Comparison of ENCODE assay signal across 12 mouse cellular contexts in the genomic region with DNA sequence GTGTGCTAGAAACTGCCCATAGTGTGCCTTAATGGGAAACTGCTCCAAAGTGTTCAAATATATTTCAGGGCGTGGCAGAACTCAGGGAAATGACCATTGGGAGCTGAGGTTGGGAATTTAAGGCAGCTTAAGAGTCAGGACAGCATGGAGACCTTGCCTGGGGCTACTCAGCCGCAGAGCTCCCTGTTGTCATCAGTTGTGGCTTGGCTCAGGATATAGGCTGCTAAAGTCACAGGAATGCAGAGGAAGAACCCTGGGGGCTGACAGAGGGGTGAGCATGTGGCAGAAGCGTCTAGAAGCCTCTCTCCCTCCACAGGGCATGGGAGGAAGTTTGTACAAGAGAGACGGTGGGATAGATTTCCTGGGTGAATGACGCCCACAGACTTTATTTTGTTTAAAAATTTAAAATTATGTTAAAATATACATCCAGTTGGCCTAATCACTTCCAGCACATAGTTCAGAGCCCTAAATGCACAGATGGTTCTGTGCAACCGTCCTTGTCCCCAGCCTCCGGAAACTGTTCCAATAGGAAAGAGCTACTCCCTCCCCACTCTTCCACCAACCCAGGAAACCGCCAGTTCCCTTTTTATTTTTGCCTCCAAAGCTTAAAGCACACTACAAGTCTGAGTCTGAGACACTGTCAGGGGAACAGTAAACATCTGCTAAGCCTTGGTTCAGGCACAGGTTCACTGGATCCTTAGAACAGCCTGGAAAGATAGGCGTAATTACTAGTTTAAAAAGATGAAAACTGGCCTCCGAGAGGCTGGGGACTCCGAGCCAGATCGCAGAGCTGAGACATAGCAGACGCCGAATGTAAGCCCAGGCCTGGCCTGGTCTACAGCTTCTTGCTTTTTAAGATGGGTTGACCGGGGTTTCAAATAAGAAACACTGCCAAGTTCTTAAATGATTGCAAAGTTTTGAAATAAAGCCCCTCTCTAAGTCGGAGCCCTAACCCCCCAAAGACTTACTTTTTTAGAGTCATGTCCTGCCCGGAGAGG. TPM values are rescaled to one million over a fixed set of nuclear protein-coding genes. Genes with fewer than 3 reads are reported as not detected.
DNase-seq lines count a peak whose midpoint lies in the region; ATAC-seq lines count a peak whose summit lies in the region.
"Had no signal": no experiment of that assay in that cellular context is flagged by ENCODE, and none has a peak within 500 bp of the region (broad histone marks: within the 10 kb centered on the region; RNA-seq: fewer than 3 reads in every experiment).

No protein-coding gene starts in this region.

- no peak overlapping the region for H3K4me2 ChIP-seq in forebrain, embryonic 15.5 days (replicated peaks)
- H3K4me2 ChIP-seq in forebrain, embryonic 12.5 days, result no peak overlapping the region
- H3K4me2 ChIP-seq in limb, embryonic 12.5 days, result no peak overlapping the region
- H3K4me2 ChIP-seq in limb, embryonic 15.5 days, result no peak overlapping the region
- H3K4me2 ChIP-seq: heart, embryonic 15.5 days had no signal

- ATAC-seq in forebrain, embryonic 15.5 days (replicated peaks), result 0 out of 2 replicates have a peak, but pooled peaks have one; percentile 29
- ATAC-seq in forebrain, embryonic 12.5 days (ENCODE audit: low FRiP score), result no peak
- no peak for ATAC-seq in limb, embryonic 12.5 days (ENCODE audit: insufficient number of reproducible peaks, insufficient read depth, low FRiP score, low TSS enrichment, low read depth)
- 0 out of 2 replicates have a peak, but pooled peaks have one; percentile 46 for ATAC-seq in common myeloid progenitor, adult 5-6 weeks (replicated peaks; ENCODE audit: low read depth, poor library complexity, severe bottlenecking)
- 0 out of 2 replicates have a peak, but pooled peaks have one; percentile 28 for ATAC-seq in limb, embryonic 15.5 days (ENCODE audit: insufficient number of reproducible peaks, low FRiP score, low TSS enrichment, low read depth)
- ATAC-seq: liver, postnatal 0 days had no signal

- DNase-seq in limb, embryonic 10.5 days (ENCODE audit: low spot score), result no peak
- no peak for DNase-seq in embryo, embryonic 9.5 days (ENCODE audit: extremely low spot score)
- no peak for DNase-seq in adrenal gland, postnatal 4 days (ENCODE audit: low spot score in 2 of 2)
- DNase-seq: liver, postnatal 0 days had no signal

- no peak overlapping the region for H3K4me3 ChIP-seq in forebrain, embryonic 15.5 days
- H3K4me3 ChIP-seq in forebrain, embryonic 12.5 days (replicated peaks), result no peak overlapping the region
- H3K4me3 ChIP-seq in limb, embryonic 12.5 days (replicated peaks), result no peak overlapping the region
- no peak overlapping the region for H3K4me3 ChIP-seq in limb, embryonic 10.5 days
- no peak overlapping the region for H3K4me3 ChIP-seq in limb, embryonic 15.5 days
- H3K4me3 ChIP-seq: heart, embryonic 15.5 days had no signal

- H3K36me3 ChIP-seq in forebrain, embryonic 15.5 days, result no peaks in the 10 kb centered on the region
- no peaks in the 10 kb centered on the region for H3K36me3 ChIP-seq in forebrain, embryonic 12.5 days (replicated peaks)
- no peaks in the 10 kb centered on the region for H3K36me3 ChIP-seq in limb, embryonic 12.5 days
- no peaks in the 10 kb centered on the region for H3K36me3 ChIP-seq in limb, embryonic 10.5 days
- no peaks in the 10 kb centered on the region for H3K36me3 ChIP-seq in limb, embryonic 15.5 days
- H3K36me3 ChIP-seq: G1E; heart, embryonic 15.5 days had no signal

- H3K9me3 ChIP-seq in forebrain, embryonic 15.5 days, result no peaks in the 10 kb centered on the region
- no peaks in the 10 kb centered on the region for H3K9me3 ChIP-seq in forebrain, embryonic 12.5 days
- no peaks in the 10 kb centered on the region for H3K9me3 ChIP-seq in limb, embryonic 12.5 days
- no peaks in the 10 kb centered on the region for H3K9me3 ChIP-seq in limb, embryonic 10.5 days (replicated peaks)
- no peaks in the 10 kb centered on the region for H3K9me3 ChIP-seq in limb, embryonic 15.5 days
- H3K9me3 ChIP-seq: G1E; heart, embryonic 15.5 days had no signal

- H3K27me3 ChIP-seq in forebrain, embryonic 15.5 days, result peaks cover under 1% of the 10 kb centered on the region; the same call in 1 of the 2 replicates
- H3K27me3 ChIP-seq in forebrain, embryonic 12.5 days, result 0 out of 2 replicates have a peak, but pooled peaks cover 6% of the 10 kb centered on the region
- H3K27me3 ChIP-seq in limb, embryonic 12.5 days, result peaks cover 4% of the 10 kb centered on the region; the same call in 1 of the 2 replicates
- peaks cover 5% of the 10 kb centered on the region for H3K27me3 ChIP-seq in limb, embryonic 10.5 days (ENCODE audit: low read depth, poor library complexity, severe bottlenecking)
- H3K27me3 ChIP-seq in limb, embryonic 15.5 days, result peaks cover 4% of the 10 kb centered on the region; the same call in 1 of the 2 replicates
- H3K27me3 ChIP-seq: heart, embryonic 15.5 days had no signal

- peak overlapping the region; percentile 16; the same call in 1 of the 2 replicates for H3K27ac ChIP-seq in forebrain, embryonic 15.5 days (replicated peaks)
- no peak overlapping the region for H3K27ac ChIP-seq in forebrain, embryonic 12.5 days
- H3K27ac ChIP-seq in limb, embryonic 12.5 days, result peak overlapping the region; percentile 7; the same call in 1 of the 2 replicates
- no peak overlapping the region for H3K27ac ChIP-seq in limb, embryonic 10.5 days
- peak overlapping the region; percentile 44 for H3K27ac ChIP-seq in limb, embryonic 15.5 days
- H3K27ac ChIP-seq: heart, embryonic 15.5 days had no signal

- no peak overlapping the region for H3K9ac ChIP-seq in forebrain, embryonic 15.5 days (replicated peaks)
- H3K9ac ChIP-seq in forebrain, embryonic 12.5 days, result no peak overlapping the region
- no peak overlapping the region for H3K9ac ChIP-seq in limb, embryonic 12.5 days (replicated peaks)
- H3K9ac ChIP-seq in limb, embryonic 15.5 days, result no peak overlapping the region
- H3K9ac ChIP-seq: heart, embryonic 15.5 days; liver, postnatal 0 days had no signal

- no peaks in the 10 kb centered on the region for H3K4me1 ChIP-seq in forebrain, embryonic 15.5 days
- H3K4me1 ChIP-seq in forebrain, embryonic 12.5 days, result no peaks in the 10 kb centered on the region; the same call in 1 of the 2 replicates
- H3K4me1 ChIP-seq in limb, embryonic 12.5 days (replicated peaks), result peaks cover 28% of the 10 kb centered on the region; the same call in 1 of the 2 replicates
- peaks cover 17% of the 10 kb centered on the region for H3K4me1 ChIP-seq in limb, embryonic 10.5 days
- H3K4me1 ChIP-seq in limb, embryonic 15.5 days, result peaks cover 24% of the 10 kb centered on the region

- whole genome bisulfite sequencing in forebrain, embryonic 15.5 days, result 74% methylated on average over 17 of the region's 17 CpGs
- 83% methylated on average over 17 of the region's 17 CpGs for WGBS in forebrain, embryonic 12.5 days
- 67% methylated on average over 17 of the region's 17 CpGs for WGBS in limb, embryonic 12.5 days
- WGBS in limb, embryonic 10.5 days, result 77% methylated on average over 17 of the region's 17 CpGs
- WGBS in limb, embryonic 15.5 days, result 37% methylated on average over 17 of the region's 17 CpGs

RNA-seq across cellular contexts. Expression of a gene that starts 5.8 kb away (rescaled TPM):
- polyA plus RNA-seq in forebrain, embryonic 15.5 days (2015; fragmentation: Nextera tagmentation; extraction: Ambion mirVana), result 0.75 and 1.1 TPM in 2 replicates
- polyA plus RNA-seq in forebrain, embryonic 12.5 days (2016; fragmentation: Nextera tagmentation; extraction: Ambion mirVana), result 0.53 and 0.97 TPM in 2 replicates
- 0.65 and 1.5 TPM in 2 replicates for polyA plus RNA-seq in limb, embryonic 12.5 days (2016; fragmentation: Nextera tagmentation; extraction: Ambion mirVana)
- 0.23 and 0.53 TPM in 2 replicates for polyA plus RNA-seq in limb, embryonic 10.5 days (2016; fragmentation: Nextera tagmentation; extraction: Ambion mirVana)
- 0.46 TPM in 1 of 2 replicates, not detected in the other for total RNA-seq in common myeloid progenitor, adult 5-6 weeks (2017)
- polyA plus RNA-seq in limb, embryonic 15.5 days (2015; fragmentation: Nextera tagmentation; extraction: Ambion mirVana), result 2.4 and 2.8 TPM in 2 replicates
- 10 to 100 TPM; 14.8 to 21.0 TPM for total RNA-seq in adrenal gland, postnatal 4 days (2021)
- total RNA-seq: left cerebral cortex, postnatal 25 days had no signal
- polyA plus RNA-seq: G1E had no signal

Comparison
In these comparisons a context has a peak if more than half of its experiments do, and no peak if none do; other contexts are left out.
1. ATAC-seq: peak in forebrain, embryonic 15.5 days (single experiment), common myeloid progenitor, adult 5-6 weeks (single experiment) and limb, embryonic 15.5 days (single experiment); none in forebrain, embryonic 12.5 days (single experiment) and limb, embryonic 12.5 days (single experiment).
2. H3K27ac ChIP-seq: peak in forebrain, embryonic 15.5 days (single experiment), limb, embryonic 12.5 days (single experiment) and limb, embryonic 15.5 days (single experiment); none in forebrain, embryonic 12.5 days (single experiment) and limb, embryonic 10.5 days (single experiment).